Mouse (Mus musculus) granulocyte monocyte progenitor cell, adult 5-6 weeks (primary cell): ENCODE measurements at regions not wholly inside any gene's neighbourhood (a gene's known extent, or its start where the extent isn't known, plus 50 kb on each side); places are given as distances from the start of the nearest gene placed in this dataset.

ENCODE experiments used
- ATAC-seq: replicated peaks from 2 replicates; pipeline ENCODE4 v1.8.0; 2016; ENCODE audit warnings: mild to moderate bottlenecking, moderate TSS enrichment, inconsistent platforms; ENCODE audit not compliant: poor library complexity, severe bottlenecking

DNA sequence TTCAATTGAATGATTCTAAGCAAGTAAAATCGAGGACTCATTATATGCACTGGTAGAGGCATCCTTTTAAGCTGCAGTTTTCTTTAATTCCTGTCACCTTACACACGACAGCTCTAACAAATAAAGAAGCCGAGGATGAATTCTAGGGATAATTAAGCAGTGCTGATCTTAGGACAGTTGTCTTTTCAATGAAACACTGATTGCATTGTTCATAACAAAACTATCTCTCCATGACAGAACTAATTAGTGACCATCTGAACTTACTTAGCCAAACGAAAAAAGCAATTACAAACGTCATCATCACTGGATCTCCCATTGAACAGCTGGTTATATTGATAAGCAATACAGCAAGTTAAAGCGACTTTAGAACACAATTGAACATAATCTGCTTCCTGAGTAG, 1579.7 kb upstream of the G6pd2 start:
- ATAC-seq: no peak

DNA sequence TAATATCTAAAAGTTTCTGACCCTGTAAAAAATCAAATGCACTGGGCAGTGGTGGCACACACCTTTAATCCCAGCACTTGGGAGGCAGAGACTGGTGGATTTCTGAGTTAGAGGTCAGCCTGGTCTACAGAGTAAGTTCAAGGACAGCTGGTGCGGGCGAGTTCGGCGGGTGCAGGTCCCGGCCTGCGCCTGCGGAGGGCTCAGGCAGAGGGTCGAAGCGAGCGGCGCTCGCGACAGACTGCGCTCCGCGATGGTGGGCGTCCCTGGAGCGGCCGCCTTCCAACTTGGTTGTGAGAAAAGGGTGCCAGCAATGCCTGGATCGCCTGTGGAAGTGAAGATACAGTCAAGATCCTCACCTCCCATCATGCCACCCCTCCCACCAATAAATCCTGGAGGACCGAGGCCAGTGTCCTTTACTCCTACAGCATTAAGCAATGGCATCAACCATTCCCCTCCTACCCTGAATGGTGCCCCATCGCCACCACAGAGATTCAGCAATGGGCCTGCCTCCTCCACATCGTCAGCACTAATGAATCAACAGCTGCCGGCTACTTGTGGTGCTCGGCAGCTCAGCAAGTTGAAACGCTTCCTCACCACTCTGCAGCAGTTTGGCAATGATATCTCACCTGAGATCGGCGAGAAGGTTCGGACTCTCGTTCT, 1577.3 kb upstream of the G6pd2 start:
- peak; percentile 86 for ATAC-seq

- ATAC-seq: no peak
Observed at GRCm38 (mm10) chr5:60244185-60244584, 1564.4 kb upstream of the G6pd2 start.

DNA sequence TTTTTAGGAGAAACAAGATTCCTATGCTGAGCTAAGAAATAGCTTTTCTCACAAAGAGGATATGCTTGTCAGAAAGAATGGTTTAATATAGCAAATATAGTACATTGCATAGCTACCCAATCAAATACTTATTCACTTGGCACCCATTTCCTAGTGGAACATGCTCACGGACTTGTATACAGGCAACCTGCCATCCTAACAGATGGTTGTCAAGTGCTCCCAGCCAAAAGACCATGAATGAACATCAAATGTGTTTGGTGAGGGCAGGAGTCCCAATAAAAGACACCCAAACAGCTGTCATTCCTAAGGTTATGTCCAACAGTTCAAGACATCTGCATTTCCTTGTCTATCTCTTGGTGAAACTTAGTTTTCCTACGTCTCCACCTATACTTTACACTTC, 1531.9 kb upstream of the G6pd2 start:
- ATAC-seq: no peak
